Mouse (Mus musculus) testis, adult 2 months (tissue): Measurements from ENCODE around the gene D1Ertd622e.

Experiments
- CTCF ChIP-seq: fragments of 200-500 bp; IDR thresholded peaks from 2 replicates; pipeline ENCODE4 v1.5.1; 2012; ENCODE audit warnings: low read depth, mild to moderate bottlenecking, inconsistent platforms, low read length, moderate library complexity; ENCODE audit not compliant: control insufficient read depth, insufficient read depth, insufficient replicate concordance
- POLR2A ChIP-seq: fragments of 200-500 bp; IDR thresholded peaks from 2 replicates; pipeline ENCODE4 v1.6.1; 2012; ENCODE audit warnings: low read depth, mild to moderate bottlenecking, inconsistent platforms, low read length, moderate library complexity; ENCODE audit not compliant: control insufficient read depth

DNA sequence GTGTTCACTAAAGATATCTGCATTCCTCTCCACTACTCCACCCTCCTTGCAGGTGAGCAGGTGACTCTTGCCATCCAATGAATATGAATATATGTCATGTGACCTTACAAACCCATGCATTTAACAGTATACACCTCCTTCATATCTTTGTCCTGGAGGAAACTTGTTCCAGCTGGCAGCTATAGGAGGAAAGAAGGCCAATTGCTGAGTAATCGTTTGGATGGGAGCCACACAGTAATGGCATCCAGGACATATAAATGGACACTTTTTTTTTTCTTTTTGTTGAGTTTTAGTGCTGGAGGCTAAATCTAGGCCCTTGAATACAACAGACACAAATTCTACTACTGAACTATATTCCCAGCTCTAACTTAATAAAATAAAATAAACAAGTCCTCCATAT, 97.2 kb downstream of the D1Ertd622e start:
- TF ChIP-seq CTCF (no peak), POLR2A (no peak)
